Mouse (Mus musculus): ENCODE data around the gene Tmem54. TPM values are rescaled to one million over a fixed set of nuclear protein-coding genes. Genes with fewer than 3 reads are reported as not detected.

Gene Tmem54
- polyA plus RNA-seq, 1 experiment from 2014 or later: 27.5 TPM

DNA sequence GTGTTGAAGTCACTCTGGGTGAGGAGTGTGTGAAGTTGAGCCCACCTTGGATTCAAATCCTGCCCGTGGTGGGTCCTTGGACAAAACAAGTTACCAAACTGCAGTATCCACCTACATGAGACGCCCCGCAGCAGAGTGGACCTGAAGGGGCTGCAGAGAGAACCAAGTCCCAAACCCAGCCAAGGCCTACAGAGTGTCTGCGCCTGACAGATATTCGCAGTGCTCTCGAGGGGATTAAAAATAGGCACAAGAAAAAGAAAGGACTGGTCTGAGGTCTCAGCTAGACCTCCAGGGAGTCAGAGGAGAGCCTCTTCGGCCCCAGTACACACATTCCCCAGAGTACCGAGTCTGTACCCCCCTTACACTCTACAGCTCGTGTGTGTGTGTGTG is 30.8 kb downstream of the Tmem54 start:
- Histone ChIP-seq H3K4me3 (peak overlapping the region; percentile 58), H3K9me3 (no peaks in the 10 kb centered on the region), H3K27ac (no peak overlapping the region), H3K9ac (peak overlapping the region; percentile 59; the same call in 1 of the 2 replicates), H3K4me2 (peak overlapping the region; percentile 91), H3K4me1 (peaks cover 26% of the 10 kb centered on the region), H3K36me3 (no peaks in the 10 kb centered on the region), H3K27me3 (peaks cover 17% of the 10 kb centered on the region; the same call in 1 of the 2 replicates)
- no peak; the same call in 1 of the 2 replicates for ATAC-seq (ENCODE audit: insufficient number of reproducible peaks, low FRiP score, low TSS enrichment, low read depth)
- WGBS: 40% methylated on average over 9 of the region's 9 CpGs

DNA sequence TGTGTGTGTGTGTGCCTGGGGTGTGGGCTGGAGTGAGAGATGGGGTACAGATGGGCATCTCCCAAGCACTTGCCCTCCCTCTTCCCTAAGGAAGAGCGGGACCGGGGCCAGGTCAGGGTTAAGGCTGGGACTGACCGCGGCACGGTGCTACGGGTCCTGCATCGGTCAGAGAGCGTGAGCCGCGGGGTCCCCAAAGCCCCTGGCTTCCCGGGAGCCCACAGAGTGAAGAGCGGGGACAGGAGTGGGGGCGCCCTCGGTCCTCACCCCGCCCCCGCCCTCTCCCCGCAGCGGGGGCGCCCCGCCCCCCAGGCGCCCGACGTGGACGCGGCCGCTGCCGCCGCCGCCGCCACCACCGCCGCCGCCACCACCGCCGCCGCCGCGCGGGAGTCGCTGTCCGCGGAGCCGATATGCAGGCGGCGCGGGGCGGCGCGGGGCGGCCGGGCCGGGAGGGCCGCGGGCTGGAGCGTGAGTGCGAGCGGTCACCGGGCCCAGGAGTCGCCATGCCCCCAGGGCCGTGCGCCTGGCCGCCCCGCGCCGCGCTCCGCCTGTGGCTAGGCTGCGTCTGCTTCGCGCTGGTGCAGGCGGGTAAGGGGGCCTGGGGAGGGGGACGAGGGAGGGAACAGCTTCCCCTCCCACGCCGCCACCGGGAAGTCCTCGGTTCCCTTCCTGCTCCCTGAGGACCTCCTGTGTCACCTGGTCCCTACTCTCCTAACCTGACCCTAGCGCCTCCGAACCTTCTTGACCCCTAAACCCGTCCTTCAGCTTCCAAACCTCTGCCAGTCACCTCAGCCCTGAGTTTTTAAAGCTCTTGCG is 31.4 kb downstream of the Tmem54 start, which contains the start of gene Fndc5:
Gene Fndc5, plus strand, starts transcription at position 421 of the 813 bp plus-strand sequence.
- Histone ChIP-seq H3K4me1 (peaks cover 25% of the 10 kb centered on the region), H3K27me3 (peaks cover 17% of the 10 kb centered on the region; the same call in 1 of the 2 replicates), H3K9me3 (no peaks in the 10 kb centered on the region), H3K9ac (peak within 1 kb of the TSS; percentile 59), H3K4me3 (peak within 1 kb of the TSS; percentile 58), H3K36me3 (no peaks in the 10 kb centered on the region), H3K27ac (peak within 1 kb of the TSS; percentile 57), H3K4me2 (peak within 1 kb of the TSS; percentile 91)
- ATAC-seq (ENCODE audit: insufficient number of reproducible peaks, low FRiP score, low TSS enrichment, low read depth): no peak
- WGBS: 1% methylated on average over 56 of the region's 80 CpGs

DNA sequence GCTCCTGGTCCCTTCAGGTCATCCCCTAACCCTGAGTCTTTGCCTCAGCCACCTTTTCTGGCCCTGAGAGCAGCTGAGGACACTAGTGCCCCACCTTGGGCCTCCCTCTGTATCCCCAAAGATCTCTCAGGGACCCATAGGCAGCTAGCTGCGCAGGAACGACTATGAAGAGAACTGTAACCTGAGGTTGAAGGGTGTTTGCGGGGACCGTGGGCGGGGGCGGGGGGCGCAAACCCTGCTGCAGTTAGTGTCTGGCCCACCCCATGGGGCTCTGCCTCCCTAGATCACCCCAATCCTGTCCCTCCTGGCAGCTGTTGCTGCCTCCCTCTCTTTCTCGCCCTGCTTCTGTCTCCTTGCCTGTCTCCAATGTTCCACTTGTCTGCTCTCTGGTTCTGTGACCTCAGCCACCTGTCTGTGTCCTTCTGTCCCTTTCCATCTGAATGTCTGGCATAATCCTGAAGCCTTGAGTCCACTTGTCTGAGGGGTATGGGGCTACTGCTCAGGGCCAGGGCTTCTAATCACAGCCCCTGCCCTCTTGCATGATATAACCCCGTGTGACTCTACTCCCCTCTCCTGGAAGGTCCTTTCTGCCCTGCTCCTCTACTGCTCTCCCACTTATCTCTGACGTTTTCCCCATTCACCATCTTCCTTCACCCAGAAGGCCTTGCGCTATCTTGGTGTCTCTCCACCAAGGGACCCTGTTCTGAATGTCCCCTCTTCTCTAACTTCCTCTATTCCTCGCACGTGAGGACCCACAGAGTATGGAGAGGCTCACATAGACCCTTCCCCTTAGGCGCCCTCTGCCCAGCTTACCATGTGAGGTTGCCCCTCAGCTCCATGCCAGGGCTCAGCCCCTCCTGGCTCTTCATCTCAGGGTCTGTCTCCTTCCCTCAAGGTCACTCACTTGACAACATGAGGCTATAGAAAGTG is 32.3 kb downstream of the Tmem54 start:
- Histone ChIP-seq H3K9ac (peak overlapping the region; percentile 59), H3K4me2 (peak overlapping the region; percentile 91), H3K27ac (peak overlapping the region; percentile 57), H3K27me3 (peaks cover 17% of the 10 kb centered on the region; the same call in 1 of the 2 replicates), H3K4me1 (peaks cover 33% of the 10 kb centered on the region), H3K4me3 (peak overlapping the region; percentile 58), H3K36me3 (no peaks in the 10 kb centered on the region), H3K9me3 (no peaks in the 10 kb centered on the region)
- 50% methylated on average over 14 of the region's 14 CpGs for WGBS
- ATAC-seq (ENCODE audit: insufficient number of reproducible peaks, low FRiP score, low TSS enrichment, low read depth): no peak

GRCm38 (mm10) chr4:129139642-129140041 is 34.3 kb downstream of the Tmem54 start:
- no peak overlapping the region for H3K9ac ChIP-seq

DNA sequence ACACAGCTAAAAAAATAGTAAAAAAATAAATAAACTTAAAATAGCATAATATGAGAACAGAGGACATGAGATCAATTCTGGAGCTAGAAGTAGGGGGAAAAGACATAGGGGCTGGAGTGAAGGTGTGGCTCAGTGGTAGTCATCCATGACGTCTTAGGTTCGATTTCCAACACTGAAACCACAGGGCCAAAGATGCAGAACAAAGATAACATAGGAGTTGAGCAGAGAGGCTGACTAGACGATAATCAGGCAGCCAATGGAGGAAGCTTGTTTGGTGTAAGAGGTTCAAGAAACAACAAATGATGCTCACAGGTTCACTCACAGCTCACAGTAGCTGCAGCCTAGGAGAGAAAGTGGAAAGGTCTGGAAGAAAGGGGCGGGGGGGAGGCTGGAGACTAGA is 35.5 kb downstream of the Tmem54 start:
- Histone ChIP-seq H3K4me3 (no peak overlapping the region), H3K36me3 (peaks cover 4% of the 10 kb centered on the region; the same call in 1 of the 2 replicates), H3K9me3 (no peaks in the 10 kb centered on the region), H3K9ac (no peak overlapping the region), H3K27me3 (peaks cover 12% of the 10 kb centered on the region; the same call in 1 of the 2 replicates), H3K4me2 (no peak overlapping the region), H3K4me1 (peaks cover 48% of the 10 kb centered on the region), H3K27ac (no peak overlapping the region)
- no peak for ATAC-seq (ENCODE audit: insufficient number of reproducible peaks, low FRiP score, low TSS enrichment, low read depth)
- WGBS: 79% methylated on average over 4 of the region's 4 CpGs

More at GRCm38 (mm10) chr4:129139642-129140041, 34.3 kb downstream of the Tmem54 start:
- H3K4me2 ChIP-seq: no peak overlapping the region
- H3K36me3 ChIP-seq: peaks cover 4% of the 10 kb centered on the region; the same call in 1 of the 2 replicates
- H3K4me3 ChIP-seq: no peak overlapping the region
- peaks cover 17% of the 10 kb centered on the region; the same call in 1 of the 2 replicates for H3K27me3 ChIP-seq
- WGBS: 78% methylated on average over 5 of the region's 5 CpGs
- no peak overlapping the region for H3K27ac ChIP-seq
- no peak for ATAC-seq (ENCODE audit: insufficient number of reproducible peaks, low FRiP score, low TSS enrichment, low read depth)
- H3K4me1 ChIP-seq: peaks cover 44% of the 10 kb centered on the region
- H3K9me3 ChIP-seq: no peaks in the 10 kb centered on the region

DNA sequence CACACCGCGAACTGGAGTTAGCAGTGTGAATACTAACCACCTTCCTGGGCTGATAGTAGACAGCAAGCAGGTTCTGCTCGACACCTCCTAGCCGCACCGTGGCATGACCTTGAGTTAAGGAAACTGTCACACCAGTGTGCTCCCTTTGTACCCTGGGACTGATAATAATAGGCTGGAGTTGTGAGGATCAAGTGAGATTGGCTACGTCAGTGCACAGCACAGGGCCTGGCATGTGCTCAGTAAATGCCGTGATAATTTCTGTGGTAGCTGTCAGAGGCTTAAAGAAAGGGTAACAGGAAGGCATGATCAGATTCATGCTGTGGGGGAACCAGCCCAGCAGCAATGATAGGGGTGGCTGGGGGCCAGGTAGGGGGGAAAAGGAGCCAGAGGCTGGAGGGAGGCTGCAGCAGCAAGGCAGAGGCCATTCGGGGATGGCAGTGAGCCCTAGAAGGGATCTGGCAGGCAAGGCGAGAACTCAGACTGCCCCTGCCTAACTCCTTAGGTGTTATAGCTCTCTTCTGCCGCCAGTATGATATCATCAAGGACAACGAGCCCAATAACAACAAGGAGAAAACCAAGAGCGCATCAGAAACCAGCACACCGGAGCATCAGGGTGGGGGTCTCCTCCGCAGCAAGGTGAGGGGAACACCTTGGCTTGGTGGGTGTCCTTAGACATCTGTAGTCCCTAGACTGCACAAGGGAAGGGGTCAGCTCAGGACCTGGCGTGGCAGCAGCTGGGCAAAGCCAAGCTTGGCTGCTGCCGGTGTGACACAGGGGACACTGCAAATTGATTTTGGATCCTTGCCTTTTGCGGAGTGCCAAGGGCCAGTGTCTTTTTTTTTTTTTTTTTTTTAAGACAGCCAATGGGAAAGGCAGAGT is 36.5 kb downstream of the Tmem54 start:
- no peak overlapping the region for H3K4me3 ChIP-seq
- H3K4me1 ChIP-seq: peaks cover 41% of the 10 kb centered on the region
- H3K27ac ChIP-seq: peak overlapping the region; percentile 35
- no peak overlapping the region for H3K4me2 ChIP-seq
- WGBS: 67% methylated on average over 17 of the region's 17 CpGs
- peaks cover 5% of the 10 kb centered on the region; the same call in 1 of the 2 replicates for H3K36me3 ChIP-seq
- ATAC-seq (ENCODE audit: insufficient number of reproducible peaks, low FRiP score, low TSS enrichment, low read depth): no peak
- no peak overlapping the region for H3K9ac ChIP-seq
- no peaks in the 10 kb centered on the region for H3K9me3 ChIP-seq
- peaks cover 12% of the 10 kb centered on the region; the same call in 1 of the 2 replicates for H3K27me3 ChIP-seq

DNA sequence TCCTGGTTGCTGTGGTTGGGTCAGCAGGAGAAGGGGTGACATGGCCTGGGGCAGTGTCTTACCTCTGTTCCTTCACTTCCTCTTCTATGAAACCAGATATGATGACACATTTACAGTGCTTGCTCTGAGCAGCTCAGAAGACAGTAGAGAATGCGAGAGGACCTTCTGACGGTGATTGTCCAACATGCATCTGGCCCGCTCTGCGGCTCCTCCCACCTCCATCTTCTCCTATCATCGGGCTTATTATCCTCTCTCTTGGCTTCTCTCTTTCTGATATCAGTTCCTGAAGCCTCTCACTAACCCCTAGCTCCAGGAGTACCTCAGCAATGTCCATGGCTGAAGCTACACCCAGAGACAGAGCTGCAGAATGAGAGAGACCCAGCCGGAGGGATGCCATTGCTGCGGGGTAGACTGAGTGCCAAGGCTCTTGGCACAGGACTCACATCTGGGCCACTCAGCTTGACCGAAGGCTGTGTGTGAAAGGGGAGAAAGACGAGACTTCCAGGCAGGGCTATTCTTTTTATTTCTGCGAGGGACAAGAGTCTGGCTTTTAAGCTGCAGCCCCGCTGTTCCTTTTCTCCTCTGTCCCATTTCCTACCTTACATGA is 37.2 kb downstream of the Tmem54 start:
- Histone ChIP-seq H3K4me1 (peaks cover 34% of the 10 kb centered on the region), H3K9me3 (no peaks in the 10 kb centered on the region), H3K4me2 (no peak overlapping the region), H3K36me3 (peaks cover 6% of the 10 kb centered on the region; the same call in 1 of the 2 replicates), H3K9ac (no peak overlapping the region), H3K27me3 (peaks cover 6% of the 10 kb centered on the region; the same call in 1 of the 2 replicates), H3K27ac (no peak overlapping the region), H3K4me3 (no peak overlapping the region)
- 76% methylated on average over 11 of the region's 11 CpGs for WGBS
- ATAC-seq (ENCODE audit: insufficient number of reproducible peaks, low FRiP score, low TSS enrichment, low read depth): no peak

DNA sequence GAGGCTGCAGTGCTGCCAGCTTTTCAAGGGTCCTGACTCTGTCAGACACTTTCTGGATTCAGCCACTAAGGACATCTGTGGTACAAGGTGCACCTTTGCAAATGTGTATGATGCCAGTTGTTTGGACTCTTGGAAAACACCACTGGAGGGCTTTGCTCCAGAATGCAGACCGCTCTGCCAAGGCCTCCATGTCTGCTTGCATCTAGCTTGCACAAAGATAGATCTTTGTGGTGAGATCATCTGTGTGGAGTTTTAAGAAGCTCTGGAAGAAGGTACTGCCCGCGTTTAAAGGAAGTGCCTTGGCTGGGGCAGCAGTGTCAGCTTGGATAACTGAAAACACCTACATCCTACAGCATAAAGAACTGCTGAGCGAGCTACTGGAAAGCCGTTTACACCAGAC is 38.2 kb downstream of the Tmem54 start:
- Histone ChIP-seq H3K9ac (no peak overlapping the region), H3K4me3 (no peak overlapping the region), H3K27me3 (no peaks in the 10 kb centered on the region), H3K36me3 (peaks cover 10% of the 10 kb centered on the region; the same call in 1 of the 2 replicates), H3K4me1 (peaks cover 32% of the 10 kb centered on the region), H3K4me2 (no peak overlapping the region), H3K27ac (peak overlapping the region; percentile 83), H3K9me3 (no peaks in the 10 kb centered on the region)
- WGBS: 78% methylated on average over 5 of the region's 5 CpGs
- no peak for ATAC-seq (ENCODE audit: insufficient number of reproducible peaks, low FRiP score, low TSS enrichment, low read depth)

DNA sequence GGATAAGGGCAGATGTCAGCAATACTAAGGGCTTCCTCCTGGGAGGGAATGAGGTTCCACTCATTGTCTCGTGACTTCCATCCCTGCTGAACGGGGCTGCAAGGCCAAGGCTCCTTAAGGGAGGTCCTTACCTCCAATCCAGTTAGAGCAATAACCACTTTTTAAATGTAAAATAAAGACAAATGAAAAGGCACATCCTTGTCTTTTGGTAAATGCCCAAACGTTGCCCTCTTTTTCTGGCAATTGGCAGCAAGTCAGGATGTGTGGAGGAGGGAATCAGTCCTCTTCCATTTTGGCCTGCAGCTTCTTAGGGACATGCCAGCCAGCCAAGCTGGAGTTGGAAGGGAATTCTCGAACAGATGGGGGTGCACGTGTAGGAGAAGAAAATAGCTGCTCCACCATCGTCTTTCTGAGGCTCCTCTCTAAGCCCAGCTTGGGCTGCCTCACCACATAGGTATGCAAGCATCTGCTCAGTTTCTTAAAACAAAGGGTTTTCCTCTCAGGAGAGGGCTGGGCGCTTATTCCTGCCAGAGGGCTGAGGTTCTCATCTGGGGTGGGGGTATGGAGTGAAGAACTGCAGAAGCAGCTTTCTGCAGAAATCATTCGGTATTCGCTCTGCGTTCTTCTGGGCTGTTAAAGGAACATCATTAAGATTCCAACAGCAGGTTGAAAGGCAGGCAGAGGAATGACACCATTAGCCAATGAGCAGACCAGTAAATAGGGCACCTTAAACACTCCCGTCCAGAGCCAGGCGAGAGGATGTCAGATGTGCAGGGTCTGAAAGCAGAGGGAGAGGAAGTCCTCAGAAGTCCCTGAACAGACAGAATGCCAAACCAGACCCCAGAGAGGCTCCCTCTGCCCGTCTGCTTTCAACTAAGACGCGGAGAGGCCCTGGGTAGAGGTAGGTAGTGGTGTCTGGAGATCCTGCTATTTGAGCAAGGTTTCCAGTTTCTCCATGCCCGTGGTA is 39.3 kb downstream of the Tmem54 start:
- peak; percentile 66; the same call in 1 of the 2 replicates for ATAC-seq (ENCODE audit: insufficient number of reproducible peaks, low FRiP score, low TSS enrichment, low read depth)
- no peaks in the 10 kb centered on the region for H3K27me3 ChIP-seq
- H3K36me3 ChIP-seq: peaks cover 21% of the 10 kb centered on the region
- H3K4me2 ChIP-seq: 0 out of 2 replicates have a peak overlapping the region, but pooled peaks have one; percentile 8
- peaks cover 32% of the 10 kb centered on the region for H3K4me1 ChIP-seq
- H3K27ac ChIP-seq: peak overlapping the region; percentile 83
- H3K9ac ChIP-seq: no peak overlapping the region
- WGBS: 27% methylated on average over 16 of the region's 16 CpGs
- no peak overlapping the region for H3K4me3 ChIP-seq
- H3K9me3 ChIP-seq: no peaks in the 10 kb centered on the region

- Histone ChIP-seq H3K9me3 (no peaks in the 10 kb centered on the region), H3K4me2 (no peak overlapping the region), H3K9ac (no peak overlapping the region), H3K4me1 (peaks cover 32% of the 10 kb centered on the region), H3K4me3 (no peak overlapping the region), H3K27me3 (no peaks in the 10 kb centered on the region), H3K36me3 (peaks cover 26% of the 10 kb centered on the region), H3K27ac (peak overlapping the region; percentile 83)
- WGBS: 64% methylated on average over 4 of the region's 4 CpGs
- ATAC-seq (ENCODE audit: insufficient number of reproducible peaks, low FRiP score, low TSS enrichment, low read depth): no peak
These were observed 40.1 kb downstream of the Tmem54 start for GRCm38 (mm10) chr4:129145411-129145810.

Data from limb, embryonic 15.5 days (tissue).